Mouse (Mus musculus): Measurements from ENCODE around the gene Ripor2. TPM values are rescaled to one million over a fixed set of nuclear protein-coding genes. Genes with fewer than 3 reads are reported as not detected.
A peak's percentile ranks its signal among the peaks of the same experiment; 100 is the strongest.
"Not testable (repeated sequence)": the region's sequence is repeated elsewhere in the genome, so short reads cannot be mapped to it uniquely, and the experiment has no call there.

Ripor2 gene
- total RNA-seq, 2 experiments from 2014 or later: 62.5 to 68.3 TPM

DNA sequence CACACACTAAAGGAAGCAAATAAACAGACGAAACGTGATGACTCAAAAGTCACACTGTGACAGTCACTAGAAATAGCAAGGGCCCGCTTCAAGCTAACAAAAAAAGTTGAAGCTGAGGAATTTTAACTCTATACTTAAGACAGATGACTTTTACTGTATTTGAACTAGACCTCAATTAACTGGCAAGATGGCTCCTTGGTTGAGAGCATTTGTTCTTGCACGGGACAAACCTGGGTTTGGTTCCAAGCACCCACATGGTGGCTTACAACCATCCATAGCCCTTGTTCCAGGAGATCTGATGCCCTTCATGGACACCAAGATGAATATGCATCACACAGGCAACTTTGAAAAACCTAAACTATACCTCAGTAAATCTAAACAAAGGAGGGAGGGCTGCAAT lies 180.3 kb downstream of the Ripor2 start:
- H3K27ac ChIP-seq: 0 out of 2 replicates have a peak overlapping the region, but pooled peaks have one; percentile 64
- no peak for TF ChIP-seq CTCF (IDR thresholded peaks at IDR 0.05)
- H3K4me3 ChIP-seq: peak overlapping the region; percentile 89
- no peak for DNase-seq (ENCODE audit: extremely low spot score in 1 of 2, low spot score in 2 of 2)
- intact Hi-C loops (cut with DNase I): no loop called here

GRCm38 (mm10) chr13:24767809-24768208 lies 185.8 kb downstream of the Ripor2 start:
- H3K27ac ChIP-seq; DNase-seq (ENCODE audit: extremely low spot score in 1 of 2, low spot score in 2 of 2); intact Hi-C loops (cut with DNase I); H3K4me3 ChIP-seq: not testable (repeated sequence)

DNA sequence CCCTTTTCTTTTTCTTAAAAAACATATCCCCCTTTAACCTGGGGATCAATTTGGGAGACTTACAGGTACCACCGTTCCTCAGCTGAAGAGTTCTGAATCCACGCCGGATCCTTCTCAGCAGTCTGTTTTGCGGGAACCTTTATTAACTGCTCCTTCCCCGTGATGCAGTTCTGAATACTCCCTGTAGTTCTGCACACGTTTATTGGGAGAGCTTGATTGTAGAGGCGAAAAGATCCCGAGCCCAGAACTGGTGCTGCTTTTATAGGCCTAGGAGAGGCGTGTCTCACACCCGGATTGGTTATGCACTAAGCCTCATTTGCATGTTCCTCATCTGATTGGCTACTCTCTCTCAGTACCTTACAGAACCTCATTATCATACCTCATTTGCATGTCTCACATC lies 189.5 kb downstream of the Ripor2 start:
- H3K27ac ChIP-seq; intact Hi-C loops (cut with DNase I); H3K4me3 ChIP-seq; DNase-seq (ENCODE audit: extremely low spot score in 1 of 2, low spot score in 2 of 2): not testable (repeated sequence)

DNA sequence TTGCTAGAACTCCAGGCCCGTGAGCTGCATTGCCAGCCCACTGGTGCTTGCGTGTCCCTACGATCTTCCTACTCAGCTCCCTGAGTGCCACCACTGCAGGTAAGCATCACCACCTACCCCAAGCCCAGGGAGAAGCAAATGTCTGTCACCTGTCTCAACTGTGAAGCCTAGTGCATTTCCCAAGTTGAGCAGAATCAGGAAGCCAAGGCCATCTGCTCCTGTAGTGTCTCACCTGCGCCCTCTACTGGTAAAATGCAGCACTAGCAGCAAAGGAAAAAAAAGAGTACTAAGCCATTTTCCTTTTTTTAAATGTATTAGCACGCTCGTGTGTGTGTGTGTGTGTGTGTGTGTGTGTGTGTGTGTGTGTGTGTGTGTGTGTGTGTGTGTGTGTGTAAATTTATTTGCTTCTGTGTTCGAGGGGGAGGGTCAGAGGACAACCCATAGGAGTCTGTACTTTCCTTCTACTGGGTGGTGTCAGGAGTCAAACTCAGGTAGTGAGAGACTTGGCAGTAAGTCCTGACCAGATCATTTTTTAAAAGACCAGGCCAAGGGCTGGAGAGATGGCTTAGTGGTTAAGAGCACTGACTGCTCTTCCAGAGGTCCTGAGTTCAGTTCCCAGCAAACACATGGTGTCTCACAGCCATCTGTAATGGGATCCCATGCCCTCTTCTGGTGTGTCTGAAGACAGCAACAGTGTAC lies 194.3 kb downstream of the Ripor2 start:
- peak; percentile 22 to 26 for DNase-seq (ENCODE audit: extremely low spot score in 1 of 2, low spot score in 2 of 2)
- peak; percentile 78 for TF ChIP-seq CTCF (IDR thresholded peaks at IDR 0.05)
- intact Hi-C loops (cut with DNase I): loop anchor here (5.0 kb wide), 1 partner anchor 294 kb away; no protein-coding TSS in a partner anchor
- H3K27ac ChIP-seq: no peak overlapping the region
- no peak overlapping the region for H3K4me3 ChIP-seq

GRCm38 (mm10) chr13:24778026-24778425 lies 196.0 kb downstream of the Ripor2 start:
- H3K27ac ChIP-seq: no peak overlapping the region
- intact Hi-C loops (cut with DNase I): loop anchor here (5.0 kb wide), 1 partner anchor 296 kb away; no protein-coding TSS in a partner anchor
- TF ChIP-seq CTCF (IDR thresholded peaks at IDR 0.05): no peak
- no peak overlapping the region for H3K4me3 ChIP-seq
- peak in 1 of 2 experiments; percentile 1 for DNase-seq (ENCODE audit: extremely low spot score in 1 of 2, low spot score in 2 of 2)

DNA sequence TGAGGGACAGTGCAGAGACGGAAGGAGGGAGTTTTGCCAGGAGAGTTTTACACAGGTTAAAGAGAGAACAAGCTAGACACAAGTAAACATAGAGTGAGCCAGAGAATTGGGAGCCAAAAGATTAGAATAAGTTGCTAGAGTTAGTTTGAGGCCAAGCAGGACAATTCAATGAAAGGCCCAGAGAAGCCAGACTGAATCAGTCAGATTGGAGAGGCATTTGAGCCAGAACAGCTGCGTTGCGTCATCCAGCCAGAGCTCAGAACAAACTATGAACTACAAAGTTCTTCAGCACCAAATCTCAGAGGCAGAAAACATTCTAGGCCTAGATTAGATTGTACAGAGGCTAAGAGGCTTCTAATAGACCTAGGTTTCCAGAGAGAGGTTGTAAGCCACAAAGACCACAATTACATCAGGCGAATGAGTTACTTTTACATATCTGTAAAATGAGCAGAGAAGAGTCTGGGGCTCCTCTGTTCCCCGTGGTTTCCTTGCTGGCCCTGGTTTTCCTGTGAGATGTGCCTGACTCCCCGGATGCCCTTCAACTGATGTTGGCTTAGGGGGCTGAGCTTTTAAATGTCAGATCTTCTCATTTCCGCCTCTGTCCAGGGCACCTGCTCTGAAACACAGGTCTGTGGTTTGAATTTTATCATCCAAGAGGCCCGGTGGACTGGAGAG lies 196.9 kb downstream of the Ripor2 start:
- H3K27ac ChIP-seq: no peak overlapping the region
- peak in 1 of 2 experiments; percentile 2 for DNase-seq (ENCODE audit: extremely low spot score in 1 of 2, low spot score in 2 of 2)
- no peak overlapping the region for H3K4me3 ChIP-seq
- TF ChIP-seq CTCF (IDR thresholded peaks at IDR 0.05): no peak
- intact Hi-C loops (cut with DNase I): loop anchor here (5.0 kb wide), 1 partner anchor 297 kb away; no protein-coding TSS in a partner anchor

GRCm38 (mm10) chr13:24781916-24782315 lies 199.9 kb downstream of the Ripor2 start:
- H3K27ac ChIP-seq: no peak overlapping the region
- intact Hi-C loops (cut with DNase I): no loop called here
- DNase-seq (ENCODE audit: extremely low spot score in 1 of 2, low spot score in 2 of 2): peak in 1 of 2 experiments; percentile 6
- TF ChIP-seq CTCF (IDR thresholded peaks at IDR 0.05): no peak
- no peak overlapping the region for H3K4me3 ChIP-seq

Other genes with a start within 250 kb of the Ripor2 start
- not detected for gene Armh2, start 159.0 kb downstream of the Ripor2 start, total RNA-seq (2021)
- 1 to 10 TPM; 2.6 TPM for gene Gmnn, start 179.7 kb downstream of the Ripor2 start, total RNA-seq (2021)
- gene BC005537, start 219.5 kb downstream of the Ripor2 start, total RNA-seq (2021): 100 to 1,000 TPM; 151 to 161 TPM
- 10 to 100 TPM; 80.0 to 82.9 TPM for gene Acot13, start 249.4 kb downstream of the Ripor2 start, total RNA-seq (2021)
- gene Tdp2, start 249.5 kb downstream of the Ripor2 start, total RNA-seq (2021): 10 to 100 TPM; 18.8 to 20.7 TPM